Comparison of ENCODE assay signal across 19 mouse cellular contexts in genomic region chr3:136821039-136821438, GRCm38 (mm10).
DNase-seq lines count a peak whose midpoint lies in the region; ATAC-seq and TF ChIP-seq lines count a peak whose summit lies in the region.
"Had no signal": no experiment of that assay in that cellular context is flagged by ENCODE, and none has a peak within 500 bp of the region (broad histone marks: within the 10 kb centered on the region; RNA-seq: fewer than 3 reads in every experiment).

No protein-coding gene starts in this region.

- no peaks in the 10 kb centered on the region for H3K27me3 ChIP-seq in forebrain, embryonic 16.5 days (replicated peaks; ENCODE audit: control insufficient read depth, insufficient read depth, low read length)
- no peaks in the 10 kb centered on the region for H3K27me3 ChIP-seq in forebrain, embryonic 12.5 days
- H3K27me3 ChIP-seq: embryonic facial prominence, embryonic 12.5 days; forebrain, embryonic 13.5 days; Patski had no signal

- TF ChIP-seq POLR2A in cortical plate, adult 2 months (IDR thresholded peaks at IDR 0.05; ENCODE audit: extremely low read depth, insufficient read depth, low read length) = no peak

- no peaks in the 10 kb centered on the region for H3K36me3 ChIP-seq in forebrain, embryonic 16.5 days (ENCODE audit: control insufficient read depth, insufficient read depth)
- peaks cover 5% of the 10 kb centered on the region; the same call in 1 of the 2 replicates for H3K36me3 ChIP-seq in forebrain, embryonic 12.5 days (replicated peaks)
- H3K36me3 ChIP-seq: embryonic facial prominence, embryonic 10.5 days; embryonic facial prominence, embryonic 12.5 days had no signal

- H3K4me2 ChIP-seq in forebrain, embryonic 16.5 days (ENCODE audit: low read length) = no peak overlapping the region
- no peak overlapping the region for H3K4me2 ChIP-seq in forebrain, embryonic 12.5 days
- H3K4me2 ChIP-seq: embryonic facial prominence, embryonic 12.5 days; forebrain, embryonic 13.5 days had no signal

- H3K9ac ChIP-seq in forebrain, embryonic 16.5 days (replicated peaks; ENCODE audit: low read depth, low read length) = no peak overlapping the region
- H3K9ac ChIP-seq in forebrain, embryonic 12.5 days = no peak overlapping the region
- H3K9ac ChIP-seq: embryonic facial prominence, embryonic 12.5 days; forebrain, embryonic 13.5 days had no signal

- 81% methylated on average over 3 of the region's 3 CpGs for WGBS in forebrain, embryonic 16.5 days
- 79% methylated on average over 3 of the region's 3 CpGs for WGBS in forebrain, embryonic 12.5 days

- no peak overlapping the region for H3K27ac ChIP-seq in forebrain, embryonic 16.5 days (ENCODE audit: low read length)
- H3K27ac ChIP-seq in forebrain, embryonic 12.5 days = no peak overlapping the region
- H3K27ac ChIP-seq in layer of hippocampus, adult 2 months = peak overlapping the region; percentile 75; the same call in 1 of the 2 replicates
- peak overlapping the region; percentile 56 for H3K27ac ChIP-seq in cortical plate, adult 2 months (ENCODE audit: insufficient read depth, low read length)
- H3K27ac ChIP-seq: embryonic facial prominence, embryonic 10.5 days; embryonic facial prominence, embryonic 12.5 days; forebrain, embryonic 13.5 days had no signal

- DNase-seq in layer of hippocampus, adult 2 months (ENCODE audit: low spot score in 2 of 2) = no peak
- DNase-seq in layer of hippocampus, adult 9-11 months = no peak
- DNase-seq in cerebellum, postnatal 4 days (ENCODE audit: low spot score in 2 of 2) = no peak
- DNase-seq: adrenal gland, adult 8-10 months; adrenal gland, postnatal 14 days; adrenal gland, postnatal 36 days; cerebellum, adult 11-12 months; cerebellum, adult 2 months; cerebellum, adult 9-10 months; cerebellum, postnatal 10 days; cerebellum, postnatal 25 days had no signal

- TF ChIP-seq CTCF in layer of hippocampus, adult 2 months (conservative IDR thresholded peaks at IDR 0.05) = no peak
- TF ChIP-seq CTCF in cortical plate, adult 2 months (IDR thresholded peaks at IDR 0.05; ENCODE audit: extremely low read depth, insufficient read depth, low read length) = no peak

- H3K9me3 ChIP-seq in forebrain, embryonic 16.5 days (ENCODE audit: control insufficient read depth, low read length) = no peaks in the 10 kb centered on the region
- H3K9me3 ChIP-seq in forebrain, embryonic 12.5 days = peaks cover 3% of the 10 kb centered on the region; the same call in 1 of the 2 replicates
- H3K9me3 ChIP-seq: embryonic facial prominence, embryonic 10.5 days; embryonic facial prominence, embryonic 12.5 days; forebrain, embryonic 13.5 days had no signal

- peak; percentile 45 for ATAC-seq in forebrain, embryonic 16.5 days
- ATAC-seq in forebrain, embryonic 12.5 days (ENCODE audit: low FRiP score) = no peak
- ATAC-seq: activated CD4-positive, CD25-positive, alpha-beta regulatory T cell, adult 4 months; forebrain, embryonic 13.5 days; Patski had no signal

- H3K4me1 ChIP-seq in forebrain, embryonic 16.5 days (replicated peaks; ENCODE audit: control insufficient read depth, insufficient read depth, low read length) = no peaks in the 10 kb centered on the region
- no peaks in the 10 kb centered on the region for H3K4me1 ChIP-seq in forebrain, embryonic 12.5 days
- H3K4me1 ChIP-seq in cortical plate, adult 2 months (ENCODE audit: control insufficient read depth, insufficient read depth, low read length) = peaks cover 13% of the 10 kb centered on the region
- H3K4me1 ChIP-seq: embryonic facial prominence, embryonic 10.5 days; embryonic facial prominence, embryonic 12.5 days; forebrain, embryonic 13.5 days had no signal

- no peak overlapping the region for H3K4me3 ChIP-seq in forebrain, embryonic 16.5 days (replicated peaks; ENCODE audit: low read length)
- H3K4me3 ChIP-seq in forebrain, embryonic 12.5 days (replicated peaks) = no peak overlapping the region
- no peak overlapping the region for H3K4me3 ChIP-seq in layer of hippocampus, adult 2 months
- H3K4me3 ChIP-seq in cortical plate, adult 2 months (ENCODE audit: insufficient read depth, low read length) = no peak overlapping the region
- H3K4me3 ChIP-seq: embryonic facial prominence, embryonic 10.5 days; embryonic facial prominence, embryonic 12.5 days; forebrain, embryonic 13.5 days had no signal

Comparison
In these comparisons a context has a peak if more than half of its experiments do, and no peak if none do; other contexts are left out.
1. H3K27ac ChIP-seq: peak in layer of hippocampus, adult 2 months (single experiment) and cortical plate, adult 2 months (single experiment); none in forebrain, embryonic 16.5 days (single experiment) and forebrain, embryonic 12.5 days (single experiment).